Mouse (Mus musculus) layer of hippocampus, postnatal 10 days (tissue): ENCODE measurements at regions not wholly inside any gene's neighbourhood (a gene's known extent, or its start where the extent isn't known, plus 50 kb on each side); places are given as distances from the start of the nearest gene placed in this dataset.

Experiments
- DNase-seq, 2 experiments: peaks; one replicate each; pipeline ENCODE4 v3.0.0; 2021; ENCODE audit warnings: low spot score in 2 of 2

- no peak for DNase-seq
Observed at GRCm38 (mm10) chr17:29775836-29776235, 59.0 kb upstream of the Ccdc167 start.

GRCm38 (mm10) chr17:29773339-29773738 is 56.5 kb upstream of the Ccdc167 start:
- DNase-seq, result peak; percentile 56 to 64

GRCm38 (mm10) chr17:29770914-29771313 is 54.1 kb upstream of the Ccdc167 start:
- DNase-seq, result no peak

GRCm38 (mm10) chr17:29769631-29770030 is 52.8 kb upstream of the Ccdc167 start:
- no peak for DNase-seq

- no peak for DNase-seq
Observed at GRCm38 (mm10) chr17:29769143-29769542, 52.3 kb upstream of the Ccdc167 start.

- no peak for DNase-seq
Observed at GRCm38 (mm10) chr17:29768642-29769041, 51.8 kb upstream of the Ccdc167 start.
